Mouse (Mus musculus): ENCODE results near the gene Kat14. TPM values are rescaled to one million over a fixed set of nuclear protein-coding genes. Genes with fewer than 3 reads are reported as not detected.

The Kat14 gene
- polyA plus RNA-seq (2014; fragmentation: Nextera tagmentation; extraction: Ambion mirVana) = 22.4 and 23.3 TPM in 2 replicates

- 7% methylated on average over 38 of the region's 38 CpGs for WGBS
- H3K27ac ChIP-seq = peak within 1 kb of the TSS; percentile 94
- peak within 1 kb of the TSS; percentile 79 for H3K9ac ChIP-seq
- H3K4me2 ChIP-seq (replicated peaks) = peak within 1 kb of the TSS; percentile 65
- no peaks in the 10 kb centered on the region for H3K27me3 ChIP-seq (ENCODE audit: control insufficient read depth, insufficient read depth, low read length)
- peaks cover 16% of the 10 kb centered on the region for H3K4me1 ChIP-seq (replicated peaks; ENCODE audit: control insufficient read depth, insufficient read depth, low read length)
- no peaks in the 10 kb centered on the region for H3K9me3 ChIP-seq (ENCODE audit: control insufficient read depth, low read length)
- peaks cover 16% of the 10 kb centered on the region for H3K36me3 ChIP-seq (replicated peaks; ENCODE audit: control insufficient read depth, insufficient read depth)
- ATAC-seq (ENCODE audit: low FRiP score) = peak; percentile 96
- DNase-seq (ENCODE audit: low spot score) = peak; percentile 95
- H3K4me3 ChIP-seq (replicated peaks; ENCODE audit: low read length) = peak within 1 kb of the TSS; percentile 89
Measured at GRCm38 (mm10) chr2:144368400-144369019, at the start of gene Kat14, which contains the start of gene Pet117. TSS of gene Kat14 (plus strand) at chr2:144368983. TSS of gene Pet117 (plus strand) at chr2:144368996.

DNA sequence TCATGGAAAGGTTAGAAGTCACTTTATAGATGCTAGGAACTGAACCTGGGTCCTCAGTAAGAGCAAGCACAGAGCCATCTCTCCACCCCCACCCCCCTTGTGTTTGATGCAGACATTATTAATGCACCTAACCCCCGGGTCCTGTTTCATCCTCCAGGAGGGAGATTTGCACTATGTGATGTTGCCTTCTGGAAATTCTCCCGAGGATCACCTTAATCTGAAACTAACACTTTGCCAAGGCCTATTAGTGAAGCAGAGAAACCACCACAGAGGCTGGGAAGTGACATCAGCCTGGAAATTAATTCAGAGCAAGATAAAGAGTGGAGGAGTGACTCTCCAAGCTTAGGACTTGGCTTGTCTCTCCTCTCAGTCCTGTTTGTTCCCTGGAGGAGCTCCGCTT is 44.6 kb upstream of the Kat14 start:
- H3K36me3 ChIP-seq (replicated peaks; ENCODE audit: control insufficient read depth, insufficient read depth) = no peaks in the 10 kb centered on the region
- no peak overlapping the region for H3K27ac ChIP-seq
- no peaks in the 10 kb centered on the region for H3K9me3 ChIP-seq (ENCODE audit: control insufficient read depth, low read length)
- DNase-seq (ENCODE audit: low spot score) = no peak
- no peak overlapping the region for H3K4me3 ChIP-seq (replicated peaks; ENCODE audit: low read length)
- no peaks in the 10 kb centered on the region for H3K4me1 ChIP-seq (replicated peaks; ENCODE audit: control insufficient read depth, insufficient read depth, low read length)
- peaks cover 23% of the 10 kb centered on the region for H3K27me3 ChIP-seq (ENCODE audit: control insufficient read depth, insufficient read depth, low read length)
- 79% methylated on average over 3 of the region's 3 CpGs for WGBS
- H3K4me2 ChIP-seq (replicated peaks) = no peak overlapping the region
- H3K9ac ChIP-seq = no peak overlapping the region
- no peak for ATAC-seq (ENCODE audit: low FRiP score)

DNA sequence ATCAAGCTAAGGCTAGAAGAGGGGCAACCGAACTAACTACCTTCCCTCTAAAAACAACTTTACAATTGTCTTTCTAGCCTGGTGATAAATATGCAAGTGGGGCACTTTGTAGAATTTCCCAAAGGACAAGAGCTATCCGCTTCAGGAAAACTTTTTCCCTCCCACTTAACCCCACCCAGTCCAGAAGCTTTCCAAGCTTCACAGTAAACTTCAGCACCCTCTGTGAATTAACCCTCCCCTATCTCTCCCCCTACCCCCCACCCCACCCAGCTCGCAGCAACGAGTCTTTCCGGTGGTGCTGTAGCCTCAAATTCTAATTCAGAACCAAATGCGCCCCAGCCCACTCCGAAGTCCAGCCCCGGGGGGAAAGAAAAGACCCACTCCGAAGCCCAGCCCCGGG is 39.3 kb upstream of the Kat14 start:
- Histone ChIP-seq H3K27ac (no peak overlapping the region), H3K4me1 (replicated peaks; ENCODE audit: control insufficient read depth, insufficient read depth, low read length) (peaks cover 26% of the 10 kb centered on the region), H3K36me3 (replicated peaks; ENCODE audit: control insufficient read depth, insufficient read depth) (no peaks in the 10 kb centered on the region), H3K9me3 (ENCODE audit: control insufficient read depth, low read length) (no peaks in the 10 kb centered on the region), H3K27me3 (ENCODE audit: control insufficient read depth, insufficient read depth, low read length) (peaks cover 76% of the 10 kb centered on the region), H3K9ac (no peak overlapping the region), H3K4me3 (replicated peaks; ENCODE audit: low read length) (no peak overlapping the region), H3K4me2 (replicated peaks) (no peak overlapping the region)
- WGBS = 2% methylated on average over 7 of the region's 10 CpGs
- DNase-seq (ENCODE audit: low spot score) (no peak), ATAC-seq (ENCODE audit: low FRiP score) (no peak)

GRCm38 (mm10) chr2:144329937-144330336 is 38.8 kb upstream of the Kat14 start:
- no peaks in the 10 kb centered on the region for H3K9me3 ChIP-seq (ENCODE audit: control insufficient read depth, low read length)
- peak overlapping the region; percentile 95; the same call in 1 of the 2 replicates for H3K4me2 ChIP-seq (replicated peaks)
- WGBS = 5% methylated on average over 9 of the region's 10 CpGs
- H3K36me3 ChIP-seq (replicated peaks; ENCODE audit: control insufficient read depth, insufficient read depth) = no peaks in the 10 kb centered on the region
- peaks cover 26% of the 10 kb centered on the region for H3K4me1 ChIP-seq (replicated peaks; ENCODE audit: control insufficient read depth, insufficient read depth, low read length)
- no peak overlapping the region for H3K9ac ChIP-seq
- ATAC-seq (ENCODE audit: low FRiP score) (no peak), DNase-seq (ENCODE audit: low spot score) (no peak)
- H3K27me3 ChIP-seq (ENCODE audit: control insufficient read depth, insufficient read depth, low read length) = peaks cover 80% of the 10 kb centered on the region
- peak overlapping the region; percentile 48; the same call in 1 of the 2 replicates for H3K4me3 ChIP-seq (replicated peaks; ENCODE audit: low read length)
- H3K27ac ChIP-seq = no peak overlapping the region

DNA sequence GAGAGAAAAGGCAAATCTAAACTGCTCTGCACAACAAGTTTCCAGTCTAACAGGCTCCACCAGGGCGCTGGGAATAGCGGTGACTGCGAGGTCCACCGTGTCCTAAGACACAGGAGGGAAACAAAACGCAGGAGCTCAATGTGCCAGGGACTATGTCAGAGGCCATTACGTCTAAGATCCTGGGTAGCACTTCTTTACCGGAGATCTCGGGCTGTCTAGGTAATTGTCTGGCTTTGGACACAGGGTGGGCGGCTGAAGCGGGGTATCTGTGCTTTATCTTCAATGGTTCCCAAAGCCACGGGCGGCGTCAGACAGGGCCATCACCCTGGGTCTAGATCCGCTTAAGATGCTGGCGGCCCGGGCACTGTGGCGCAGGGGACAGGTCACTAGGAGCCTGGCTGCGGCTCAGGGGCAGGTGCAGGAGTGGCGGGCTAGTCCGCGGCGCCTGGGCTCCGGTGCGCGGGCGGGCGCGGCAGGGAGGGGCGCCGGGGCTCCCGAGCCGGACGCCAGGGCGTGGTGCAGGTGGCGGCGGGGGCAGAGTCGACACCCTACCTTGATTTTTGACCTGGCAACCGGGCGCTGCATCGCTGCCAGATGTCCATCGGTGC is 38.3 kb upstream of the Kat14 start:
- Histone ChIP-seq H3K36me3 (replicated peaks; ENCODE audit: control insufficient read depth, insufficient read depth) (no peaks in the 10 kb centered on the region), H3K27ac (no peak overlapping the region), H3K9me3 (ENCODE audit: control insufficient read depth, low read length) (0 out of 2 replicates have a peak, but pooled peaks cover 3% of the 10 kb centered on the region), H3K4me2 (replicated peaks) (peak overlapping the region; percentile 95), H3K4me3 (replicated peaks; ENCODE audit: low read length) (peak overlapping the region; percentile 48), H3K4me1 (replicated peaks; ENCODE audit: control insufficient read depth, insufficient read depth, low read length) (peaks cover 26% of the 10 kb centered on the region), H3K27me3 (ENCODE audit: control insufficient read depth, insufficient read depth, low read length) (peaks cover 86% of the 10 kb centered on the region), H3K9ac (peak overlapping the region; percentile 48)
- no peak for DNase-seq (ENCODE audit: low spot score)
- under 1% methylated on average over 30 of the region's 41 CpGs for WGBS
- no peak for ATAC-seq (ENCODE audit: low FRiP score)

DNA sequence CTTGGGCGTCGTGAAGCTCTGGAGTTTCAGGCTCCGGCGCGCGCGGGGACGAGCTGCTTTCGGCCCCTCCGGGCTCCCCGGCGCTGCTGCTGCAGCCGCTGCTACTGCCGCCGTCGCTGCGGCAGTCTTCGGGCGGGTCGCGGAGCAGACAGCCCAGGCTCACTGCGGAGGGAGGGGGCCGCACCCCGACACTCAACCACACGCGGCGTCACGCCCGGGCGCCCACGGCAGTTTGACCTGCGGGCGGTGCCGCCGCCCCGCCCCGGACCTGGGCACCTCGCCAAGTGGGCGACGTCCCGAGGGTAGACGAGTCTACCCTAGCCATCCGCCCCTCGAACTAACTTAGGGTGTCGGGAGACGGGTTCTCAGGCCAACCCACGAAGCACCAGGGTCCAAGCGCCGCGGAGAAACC is 37.8 kb upstream of the Kat14 start:
- WGBS = 0% methylated on average over 48 of the region's 50 CpGs
- no peak for DNase-seq (ENCODE audit: low spot score)
- peaks cover 89% of the 10 kb centered on the region for H3K27me3 ChIP-seq (ENCODE audit: control insufficient read depth, insufficient read depth, low read length)

GRCm38 (mm10) chr2:144331401-144332302 is 37.1 kb upstream of the Kat14 start, which contains the start of gene Ovol2:
TSS of gene Ovol2 (minus strand) at chr2:144332146.
- Histone ChIP-seq H3K27ac (no peak within 1 kb of the TSS), H3K27me3 (ENCODE audit: control insufficient read depth, insufficient read depth, low read length) (peaks cover 89% of the 10 kb centered on the region), H3K4me2 (replicated peaks) (peak within 1 kb of the TSS; percentile 95), H3K9me3 (ENCODE audit: control insufficient read depth, low read length) (0 out of 2 replicates have a peak, but pooled peaks cover 3% of the 10 kb centered on the region), H3K9ac (peak within 1 kb of the TSS; percentile 48), H3K4me1 (replicated peaks; ENCODE audit: control insufficient read depth, insufficient read depth, low read length) (peaks cover 26% of the 10 kb centered on the region), H3K36me3 (replicated peaks; ENCODE audit: control insufficient read depth, insufficient read depth) (no peaks in the 10 kb centered on the region), H3K4me3 (replicated peaks; ENCODE audit: low read length) (peak within 1 kb of the TSS; percentile 48)
- WGBS = under 1% methylated on average over 60 of the region's 62 CpGs
- DNase-seq (ENCODE audit: low spot score) = no peak
- ATAC-seq (ENCODE audit: low FRiP score) = peak; percentile 21; the same call in 1 of the 2 replicates

More for the DNA sequence above, 37.8 kb upstream of the Kat14 start:
- peak; percentile 63; the same call in 1 of the 2 replicates for ATAC-seq (ENCODE audit: low FRiP score)
- peaks cover 26% of the 10 kb centered on the region for H3K4me1 ChIP-seq (replicated peaks; ENCODE audit: control insufficient read depth, insufficient read depth, low read length)
- H3K4me3 ChIP-seq (replicated peaks; ENCODE audit: low read length) = peak overlapping the region; percentile 48
- no peak overlapping the region for H3K27ac ChIP-seq
- 0 out of 2 replicates have a peak, but pooled peaks cover 3% of the 10 kb centered on the region for H3K9me3 ChIP-seq (ENCODE audit: control insufficient read depth, low read length)
- peak overlapping the region; percentile 48 for H3K9ac ChIP-seq
- peak overlapping the region; percentile 95 for H3K4me2 ChIP-seq (replicated peaks)
- H3K36me3 ChIP-seq (replicated peaks; ENCODE audit: control insufficient read depth, insufficient read depth) = no peaks in the 10 kb centered on the region

DNA sequence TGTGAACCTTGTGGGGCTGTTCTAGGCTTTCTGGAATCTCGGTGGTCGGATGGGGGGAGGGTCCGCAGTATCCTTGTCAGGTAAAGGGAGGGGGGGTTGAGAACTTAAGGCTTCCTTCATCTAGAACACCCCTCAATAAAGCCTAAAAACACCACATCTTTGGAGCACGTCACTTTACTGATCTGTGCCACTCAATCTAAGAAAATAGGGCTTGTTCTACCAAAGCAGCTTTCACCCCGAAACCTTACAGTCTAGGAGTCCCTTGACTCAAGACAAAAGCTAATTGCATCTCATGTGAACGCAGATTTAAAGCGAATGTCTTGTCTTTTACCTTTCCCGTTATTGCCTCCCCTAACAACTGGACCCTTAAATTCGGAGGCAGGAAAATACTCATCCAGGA is 36.3 kb upstream of the Kat14 start:
- DNase-seq (ENCODE audit: low spot score) = no peak

More for the DNA sequence above, 36.3 kb upstream of the Kat14 start:
- ATAC-seq (ENCODE audit: low FRiP score) = no peak
- H3K4me1 ChIP-seq (replicated peaks; ENCODE audit: control insufficient read depth, insufficient read depth, low read length) = peaks cover 26% of the 10 kb centered on the region
- no peak overlapping the region for H3K27ac ChIP-seq
- WGBS = 5% methylated on average over 9 of the region's 9 CpGs
- H3K27me3 ChIP-seq (ENCODE audit: control insufficient read depth, insufficient read depth, low read length) = peaks cover 82% of the 10 kb centered on the region
- H3K9ac ChIP-seq = no peak overlapping the region
- 0 out of 2 replicates have a peak, but pooled peaks cover 3% of the 10 kb centered on the region for H3K9me3 ChIP-seq (ENCODE audit: control insufficient read depth, low read length)
- H3K36me3 ChIP-seq (replicated peaks; ENCODE audit: control insufficient read depth, insufficient read depth) = no peaks in the 10 kb centered on the region
- peak overlapping the region; percentile 30 for H3K4me3 ChIP-seq (replicated peaks; ENCODE audit: low read length)
- H3K4me2 ChIP-seq (replicated peaks) = peak overlapping the region; percentile 95

Data from hindbrain, embryonic 14.5 days (tissue).